Mouse (Mus musculus) neural tube, embryonic 11.5 days (tissue): ENCODE data around the gene Fyb. TPM values are rescaled to one million over a fixed set of nuclear protein-coding genes. Genes with fewer than 3 reads are reported as not detected.
"Not testable (repeated sequence)": the region's sequence is repeated elsewhere in the genome, so short reads cannot be mapped to it uniquely, and the experiment has no call there.

ENCODE experiments used
- ATAC-seq: fragments of 200-750 bp; cut with Nextera tagmentation; 2 replicates; pipeline ENCODE4 v1.8.0; 2017; ENCODE audit warnings: moderate number of reproducible peaks, mild to moderate bottlenecking, moderate TSS enrichment, moderate library complexity; ENCODE audit not compliant: insufficient read depth, low FRiP score, low TSS enrichment
- DNase-seq: peaks from one replicate; pipeline ENCODE4 v3.0.0-alpha.2; 2015; ENCODE audit warnings: low spot score
- H3K27ac ChIP-seq: fragments of 300-500 bp; sonication (generic); 2 replicates; pipeline ENCODE4 v1.5.1; 2014; ENCODE audit warnings: low read depth, mild to moderate bottlenecking, low read length
- H3K27me3 ChIP-seq: fragments of 300-500 bp; sonication (generic); 2 replicates; pipeline ENCODE4 v1.6.1; 2014; ENCODE audit warnings: mild to moderate bottlenecking, low read length, mixed read lengths; ENCODE audit not compliant: control insufficient read depth, insufficient read depth
- H3K36me3 ChIP-seq: fragments of 300-500 bp; sonication (generic); 2 replicates; pipeline ENCODE4 v1.6.1; 2014; ENCODE audit warnings: mild to moderate bottlenecking, low read length, moderate library complexity, mixed read lengths; ENCODE audit not compliant: control insufficient read depth, insufficient read depth
- H3K4me1 ChIP-seq: fragments of 300-500 bp; sonication (generic); 2 replicates; pipeline ENCODE4 v1.6.1; 2014; ENCODE audit warnings: low read length, mixed read lengths; ENCODE audit not compliant: control insufficient read depth, insufficient read depth
- H3K4me2 ChIP-seq: fragments of 300-500 bp; sonication (generic); 2 replicates; pipeline ENCODE4 v1.6.1; 2014; ENCODE audit warnings: low read depth, mild to moderate bottlenecking, moderate library complexity
- H3K4me3 ChIP-seq: fragments of 300-500 bp; sonication (generic); 2 replicates; pipeline ENCODE4 v1.5.1; 2014; ENCODE audit warnings: low read depth, low read length
- H3K9ac ChIP-seq: fragments of 300-500 bp; sonication (generic); 2 replicates; pipeline ENCODE4 v1.6.1; 2014; ENCODE audit warnings: mild to moderate bottlenecking, low read length
- H3K9me3 ChIP-seq: fragments of 300-500 bp; sonication (generic); 2 replicates; pipeline ENCODE4 v1.6.1; 2016; ENCODE audit warnings: low read length; ENCODE audit not compliant: control insufficient read depth
- whole genome bisulfite sequencing: fragments of 180-500 bp; shearing (Covaris S2); extraction: QIAGEN DNeasy Blood & Tissue Kit; methylation state at CpG from one replicate; pipeline ENCODE4 v1.1.7; 2014; 5-methylcytosine and 5-hydroxymethylcytosine counted together
- polyA plus RNA-seq: library from polyadenylated mRNA; unstranded; fragments of >200 nt; fragmentation: Nextera tagmentation; extraction: Ambion mirVana; gene quantifications from 2 replicates; pipeline ENCODE4 v1.2.1, GENCODE M21; 2014

Fyb gene
- polyA plus RNA-seq, 1 experiment from 2014 or later = 2.8 TPM

GRCm38 (mm10) chr15:6579769-6580261 lies 57.2 kb downstream of the Fyb start:
- H3K36me3 ChIP-seq = no peaks in the 10 kb centered on the region
- 86% methylated on average over 11 of the region's 11 CpGs for WGBS
- H3K4me3 ChIP-seq = no peak overlapping the region
- H3K4me1 ChIP-seq = no peaks in the 10 kb centered on the region
- H3K27ac ChIP-seq = no peak overlapping the region
- no peak for DNase-seq
- H3K9ac ChIP-seq = no peak overlapping the region
- no peak overlapping the region for H3K4me2 ChIP-seq
- H3K9me3 ChIP-seq = no peaks in the 10 kb centered on the region
- no peak for ATAC-seq
- no peaks in the 10 kb centered on the region for H3K27me3 ChIP-seq

GRCm38 (mm10) chr15:6584645-6585044 lies 62.0 kb downstream of the Fyb start:
- Histone ChIP-seq H3K9ac (no peak overlapping the region), H3K4me3 (no peak overlapping the region), H3K27ac (no peak overlapping the region), H3K4me2 (no peak overlapping the region), H3K9me3 (no peaks in the 10 kb centered on the region), H3K4me1 (no peaks in the 10 kb centered on the region), H3K27me3 (no peaks in the 10 kb centered on the region), H3K36me3 (no peaks in the 10 kb centered on the region)
- 92% methylated on average over 4 of the region's 4 CpGs for WGBS
- DNase-seq (no peak), ATAC-seq (no peak)

- H3K4me3 ChIP-seq, H3K36me3 ChIP-seq, H3K27ac ChIP-seq, H3K4me2 ChIP-seq, H3K9ac ChIP-seq, H3K9me3 ChIP-seq, ATAC-seq, H3K4me1 ChIP-seq, H3K27me3 ChIP-seq, DNase-seq: not testable (repeated sequence)
- 88% methylated on average over 7 of the region's 7 CpGs for WGBS
Measured at GRCm38 (mm10) chr15:6586351-6586750, 63.7 kb downstream of the Fyb start.

GRCm38 (mm10) chr15:6587526-6587925 lies 64.9 kb downstream of the Fyb start:
- no peak for ATAC-seq
- Histone ChIP-seq H3K4me3 (no peak overlapping the region), H3K27me3 (no peaks in the 10 kb centered on the region), H3K9me3 (no peaks in the 10 kb centered on the region), H3K36me3 (no peaks in the 10 kb centered on the region), H3K27ac (no peak overlapping the region), H3K4me1 (no peaks in the 10 kb centered on the region), H3K4me2 (no peak overlapping the region), H3K9ac (no peak overlapping the region)
- 86% methylated on average over 3 of the region's 3 CpGs for WGBS
- no peak for DNase-seq

GRCm38 (mm10) chr15:6588192-6588591 lies 65.5 kb downstream of the Fyb start:
- Histone ChIP-seq H3K27me3 (no peaks in the 10 kb centered on the region), H3K4me1 (no peaks in the 10 kb centered on the region), H3K27ac (no peak overlapping the region), H3K4me2 (no peak overlapping the region), H3K9me3 (no peaks in the 10 kb centered on the region), H3K4me3 (no peak overlapping the region), H3K9ac (no peak overlapping the region), H3K36me3 (no peaks in the 10 kb centered on the region)
- 69% methylated on average over 7 of the region's 7 CpGs for WGBS
- DNase-seq (no peak), ATAC-seq (no peak)

GRCm38 (mm10) chr15:6590846-6591451 lies 68.3 kb downstream of the Fyb start:
- Histone ChIP-seq H3K27me3 (no peaks in the 10 kb centered on the region), H3K9ac (no peak overlapping the region), H3K4me3 (no peak overlapping the region), H3K4me2 (no peak overlapping the region), H3K4me1 (no peaks in the 10 kb centered on the region), H3K36me3 (no peaks in the 10 kb centered on the region), H3K27ac (no peak overlapping the region), H3K9me3 (no peaks in the 10 kb centered on the region)
- 89% methylated on average over 4 of the region's 4 CpGs for WGBS
- DNase-seq (no peak), ATAC-seq (no peak)

- Histone ChIP-seq H3K4me1 (no peaks in the 10 kb centered on the region), H3K4me2 (no peak overlapping the region), H3K36me3 (no peaks in the 10 kb centered on the region), H3K27me3 (no peaks in the 10 kb centered on the region), H3K27ac (no peak overlapping the region), H3K9me3 (no peaks in the 10 kb centered on the region), H3K9ac (no peak overlapping the region), H3K4me3 (no peak overlapping the region)
- DNase-seq = no peak
- 50% methylated on average over 1 of the region's 1 CpGs for WGBS
- no peak for ATAC-seq
Measured at GRCm38 (mm10) chr15:6591527-6591926, 68.9 kb downstream of the Fyb start.

GRCm38 (mm10) chr15:6592561-6593253 lies 70.1 kb downstream of the Fyb start:
- DNase-seq = no peak
- Histone ChIP-seq H3K27me3 (no peaks in the 10 kb centered on the region), H3K36me3 (no peaks in the 10 kb centered on the region), H3K4me1 (no peaks in the 10 kb centered on the region), H3K4me2 (no peak overlapping the region), H3K4me3 (no peak overlapping the region), H3K9me3 (no peaks in the 10 kb centered on the region), H3K9ac (no peak overlapping the region), H3K27ac (no peak overlapping the region)
- ATAC-seq = no peak
- WGBS = 84% methylated on average over 5 of the region's 5 CpGs

- 70% methylated on average over 1 of the region's 1 CpGs for WGBS
Measured at GRCm38 (mm10) chr15:6593254-6593623, 70.6 kb downstream of the Fyb start.

More at GRCm38 (mm10) chr15:6593254-6593623, 70.6 kb downstream of the Fyb start:
- Histone ChIP-seq H3K27me3 (no peaks in the 10 kb centered on the region), H3K4me1 (no peaks in the 10 kb centered on the region), H3K4me2 (no peak overlapping the region), H3K36me3 (no peaks in the 10 kb centered on the region), H3K4me3 (no peak overlapping the region), H3K9ac (no peak overlapping the region), H3K27ac (no peak overlapping the region), H3K9me3 (no peaks in the 10 kb centered on the region)
- ATAC-seq = no peak
- DNase-seq = no peak
